8 mouse cellular contexts compared by ENCODE assay signal in the genomic region with DNA sequence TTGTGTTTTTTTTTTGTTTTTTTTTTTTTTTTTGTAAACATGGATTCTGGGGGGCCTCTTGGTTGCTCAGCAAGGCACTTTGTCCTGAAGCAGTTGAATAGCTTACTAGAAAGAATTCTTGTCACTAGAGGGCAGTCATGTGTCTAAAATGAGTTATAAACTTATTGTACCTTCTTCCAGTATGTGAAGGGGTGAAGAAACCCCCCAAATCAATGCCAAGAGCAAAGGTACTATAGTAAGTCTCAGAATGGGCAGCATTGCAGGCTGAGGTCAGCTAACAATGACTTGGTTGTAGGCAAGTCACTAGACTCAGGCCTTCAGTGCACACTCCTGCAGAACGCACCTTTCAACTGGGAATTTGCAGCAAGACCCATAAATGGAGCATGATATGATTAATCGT. TPM values are rescaled to one million over a fixed set of nuclear protein-coding genes. Genes with fewer than 3 reads are reported as not detected.
DNase-seq lines count a peak whose midpoint lies in the region; ATAC-seq and TF ChIP-seq lines count a peak whose summit lies in the region.

No protein-coding gene starts in this region.

- no peaks in the 10 kb centered on the region for H3K27me3 ChIP-seq in forebrain, embryonic 11.5 days (ENCODE audit: control insufficient read depth, insufficient read depth, low read length)
- H3K27me3 ChIP-seq in forebrain, embryonic 10.5 days (ENCODE audit: poor library complexity, severe bottlenecking): no peaks in the 10 kb centered on the region
- no peaks in the 10 kb centered on the region for H3K27me3 ChIP-seq in forebrain, embryonic 14.5 days (replicated peaks; ENCODE audit: control insufficient read depth, insufficient read depth, low read length)

- H3K4me1 ChIP-seq in forebrain, embryonic 11.5 days (replicated peaks; ENCODE audit: control insufficient read depth, insufficient read depth, low read length): no peaks in the 10 kb centered on the region
- peaks cover 6% of the 10 kb centered on the region for H3K4me1 ChIP-seq in forebrain, embryonic 10.5 days
- peaks cover 5% of the 10 kb centered on the region; the same call in 1 of the 2 replicates for H3K4me1 ChIP-seq in lung, adult 2 months (ENCODE audit: control insufficient read depth, insufficient read depth, low read length)
- H3K4me1 ChIP-seq in forebrain, embryonic 14.5 days (ENCODE audit: control insufficient read depth, insufficient read depth, low read length): 0 out of 2 replicates have a peak, but pooled peaks cover 2% of the 10 kb centered on the region

- no peak for TF ChIP-seq POLR2A in lung, adult 2 months (IDR thresholded peaks at IDR 0.05; ENCODE audit: borderline replicate concordance, extremely low read depth, low read depth, low read length)

- TF ChIP-seq CTCF in lung, adult 2 months (IDR thresholded peaks at IDR 0.05; ENCODE audit: insufficient read depth, low read length): peak; percentile 23; the same call in 1 of the 2 replicates

- WGBS in forebrain, embryonic 11.5 days: 87% methylated on average over 2 of the region's 2 CpGs
- 91% methylated on average over 2 of the region's 2 CpGs for WGBS in forebrain, embryonic 10.5 days
- WGBS in lung, adult 2 months: 83% methylated on average over 2 of the region's 2 CpGs
- 95% methylated on average over 2 of the region's 2 CpGs for WGBS in forebrain, embryonic 14.5 days

- peak; percentile 45; the same call in 1 of the 2 replicates for ATAC-seq in forebrain, embryonic 11.5 days (replicated peaks; ENCODE audit: low FRiP score)
- peak; percentile 45 for ATAC-seq in forebrain, embryonic 14.5 days

- H3K9me3 ChIP-seq in forebrain, embryonic 11.5 days (ENCODE audit: control insufficient read depth, low read length): no peaks in the 10 kb centered on the region
- no peaks in the 10 kb centered on the region for H3K9me3 ChIP-seq in forebrain, embryonic 10.5 days
- H3K9me3 ChIP-seq in forebrain, embryonic 14.5 days (replicated peaks; ENCODE audit: control insufficient read depth, low read length): no peaks in the 10 kb centered on the region

- H3K4me2 ChIP-seq in forebrain, embryonic 11.5 days (ENCODE audit: low read depth, low read length, severe bottlenecking): no peak overlapping the region
- no peak overlapping the region for H3K4me2 ChIP-seq in forebrain, embryonic 14.5 days (ENCODE audit: low read length)

- H3K27ac ChIP-seq in forebrain, embryonic 11.5 days (ENCODE audit: low read depth, low read length): no peak overlapping the region
- H3K27ac ChIP-seq in forebrain, embryonic 10.5 days: no peak overlapping the region
- H3K27ac ChIP-seq in forebrain, embryonic 14.5 days (ENCODE audit: low read depth, low read length): no peak overlapping the region

- no peak overlapping the region for H3K4me3 ChIP-seq in forebrain, embryonic 11.5 days (ENCODE audit: low read depth, low read length)
- H3K4me3 ChIP-seq in forebrain, embryonic 10.5 days: no peak overlapping the region
- H3K4me3 ChIP-seq in lung, adult 2 months (replicated peaks; ENCODE audit: extremely low read depth, low read depth, low read length): no peak overlapping the region
- no peak overlapping the region for H3K4me3 ChIP-seq in forebrain, embryonic 14.5 days (ENCODE audit: low read depth, low read length)

- no peak for DNase-seq in forebrain, embryonic 11.5 days (ENCODE audit: low spot score)
- no peak for DNase-seq in forebrain, embryonic 10.5 days (ENCODE audit: extremely low spot score, low spot score)
- DNase-seq in lung, adult 2 months: no peak
- no peak for DNase-seq in lung, postnatal 14 days
- peak; percentile 90 for DNase-seq in forebrain, embryonic 14.5 days (ENCODE audit: low spot score)
- DNase-seq in naive thymus-derived CD4-positive, alpha-beta T cell, adult 2 months (ENCODE audit: low read depth): peak; percentile 73
- no peak for DNase-seq in frontal cortex, postnatal 36 days (ENCODE audit: low spot score in 2 of 2)
- no peak for DNase-seq in thymus, postnatal 4 days

- H3K9ac ChIP-seq in forebrain, embryonic 11.5 days (ENCODE audit: low read length): no peak overlapping the region
- H3K9ac ChIP-seq in forebrain, embryonic 14.5 days (ENCODE audit: low read length): no peak overlapping the region

- no peaks in the 10 kb centered on the region; the same call in 1 of the 2 replicates for H3K36me3 ChIP-seq in forebrain, embryonic 11.5 days (ENCODE audit: control insufficient read depth, insufficient read depth, low read length)
- peaks cover 37% of the 10 kb centered on the region for H3K36me3 ChIP-seq in forebrain, embryonic 10.5 days (replicated peaks)
- H3K36me3 ChIP-seq in forebrain, embryonic 14.5 days (ENCODE audit: control insufficient read depth, insufficient read depth, low read length): peaks cover 33% of the 10 kb centered on the region

RNA-seq across cellular contexts. Expression of gene Pxk, which starts 5.4 kb away (rescaled TPM):
- 24.3 and 26.4 TPM in 2 replicates for polyA plus RNA-seq in forebrain, embryonic 11.5 days (2014; fragmentation: Nextera tagmentation; extraction: Ambion mirVana)
- 15.5 and 17.0 TPM in 2 replicates for polyA plus RNA-seq in forebrain, embryonic 10.5 days (2016; fragmentation: Nextera tagmentation; extraction: Ambion mirVana)
- polyA plus RNA-seq in lung, adult 2 months (2012; rRNA removed): 25.5 and 28.3 TPM in 2 replicates
- 42.8 and 48.3 TPM in 2 replicates for polyA plus RNA-seq in forebrain, embryonic 14.5 days (2014; fragmentation: Nextera tagmentation; extraction: Ambion mirVana)

RNA-seq across cellular contexts. Expression of gene Rpp14, which starts 12.4 kb away (rescaled TPM):
- polyA plus RNA-seq in forebrain, embryonic 11.5 days (2014; fragmentation: Nextera tagmentation; extraction: Ambion mirVana): 64.5 and 69.2 TPM in 2 replicates
- polyA plus RNA-seq in forebrain, embryonic 10.5 days (2016; fragmentation: Nextera tagmentation; extraction: Ambion mirVana): 61.0 and 61.5 TPM in 2 replicates
- polyA plus RNA-seq in lung, adult 2 months (2012; rRNA removed): 6.1 and 8.2 TPM in 2 replicates
- 58.3 and 65.1 TPM in 2 replicates for polyA plus RNA-seq in forebrain, embryonic 14.5 days (2014; fragmentation: Nextera tagmentation; extraction: Ambion mirVana)

Comparison
In these comparisons a context has a peak if more than half of its experiments do, and no peak if none do; other contexts are left out.
1. DNase-seq: peak in forebrain, embryonic 14.5 days (single experiment) and naive thymus-derived CD4-positive, alpha-beta T cell, adult 2 months (single experiment); none in forebrain, embryonic 11.5 days (single experiment), forebrain, embryonic 10.5 days (single experiment), lung, adult 2 months (single experiment), lung, postnatal 14 days (single experiment), frontal cortex, postnatal 36 days (0 of 2) and thymus, postnatal 4 days (single experiment).